In genomic region chr3:141735285-141735684, GRCm38 (mm10) we compare ENCODE assay signal across 20 mouse cellular contexts.
DNase-seq lines count a peak whose midpoint lies in the region; ATAC-seq lines count a peak whose summit lies in the region.
"Had no signal": no experiment of that assay in that cellular context is flagged by ENCODE, and none has a peak within 500 bp of the region (broad histone marks: within the 10 kb centered on the region; RNA-seq: fewer than 3 reads in every experiment).

No protein-coding gene starts in this region.

- ATAC-seq in frontal cortex, adult (ENCODE audit: low TSS enrichment): peak; percentile 95
- ATAC-seq: activated CD4-positive, CD25-positive, alpha-beta regulatory T cell, adult 4 months; CD4-positive, CD25-positive, alpha-beta regulatory T cell, adult 4 months; forebrain, embryonic 13.5 days; forebrain, embryonic 15.5 days; forebrain, postnatal 0 days; Patski had no signal

- no peak for DNase-seq in frontal cortex, postnatal 36 days (ENCODE audit: low spot score in 2 of 2)
- peak; percentile 12 for DNase-seq in right cerebral cortex, adult 18-20 months
- DNase-seq in right cerebral cortex, adult 2 months (ENCODE audit: low spot score in 2 of 2): no peak
- DNase-seq in kidney, postnatal 36 days: no peak
- DNase-seq: adrenal gland, adult 8-10 months; adrenal gland, postnatal 14 days; adrenal gland, postnatal 36 days; B cell, adult 2 months; cerebellum, adult 11 months; cerebellum, adult 18-20 months; cerebellum, adult 8-10 months; cerebellum, adult 9-11 months; cerebellum, postnatal 25 days; forebrain, postnatal 0 days had no signal
